Mouse (Mus musculus) left cerebral cortex, adult 2 months (tissue): ENCODE data around the gene Klk4. TPM values are rescaled to one million over a fixed set of nuclear protein-coding genes. Genes with fewer than 3 reads are reported as not detected.

ENCODE experiments used
- DNase-seq, 2 experiments: peaks; one replicate each; pipeline ENCODE4 v3.0.0; 2021 to 2022; ENCODE audit warnings: low spot score in 2 of 2, mixed read lengths in 1 of 2; ENCODE audit errors: extremely low spot score in 1 of 2
- H3K27ac ChIP-seq: fragments of 200-600 bp; 2 replicates; pipeline ENCODE4 v1.8.1; 2022
- H3K4me3 ChIP-seq: fragments of 200-600 bp; 2 replicates; pipeline ENCODE4 v1.8.1; 2022
- CTCF ChIP-seq: fragments of 200-600 bp; IDR thresholded peaks from 2 replicates; pipeline ENCODE4 v1.8.1; 2022; ENCODE audit warnings: antibody characterized with exemption, mild to moderate bottlenecking, moderate library complexity
- intact Hi-C: fragments of 180-260 bp; cut with DNase I; formaldehyde crosslinking; loops from one replicate; pipeline ENCODE4 v1.15.1; 2025
- total RNA-seq, 2 experiments: library from RNA; stranded (reverse); gene quantifications; 2 replicates each; pipeline ENCODE4 v1.2.3; 2021

The Klk4 gene
- total RNA-seq, 2 experiments from 2014 or later: not detected

GRCm38 (mm10) chr7:43878281-43878680 lies 2.7 kb upstream of the Klk4 start:
- Histone ChIP-seq H3K27ac (no peak overlapping the region), H3K4me3 (no peak overlapping the region)
- intact Hi-C loops: no loop called here
- DNase-seq: no peak
- no peak; the same call in 1 of the 2 replicates for TF ChIP-seq CTCF

- no peak for DNase-seq
- H3K4me3 ChIP-seq: no peak overlapping the region
- TF ChIP-seq CTCF: no peak
- intact Hi-C loops: no loop called here
- no peak overlapping the region for H3K27ac ChIP-seq
Measured at GRCm38 (mm10) chr7:43882346-43882745, 1.4 kb downstream of the Klk4 start.

GRCm38 (mm10) chr7:43882811-43883210 lies 1.9 kb downstream of the Klk4 start:
- DNase-seq: no peak
- Histone ChIP-seq H3K27ac (no peak overlapping the region), H3K4me3 (no peak overlapping the region)
- no peak for TF ChIP-seq CTCF
- intact Hi-C loops: no loop called here

GRCm38 (mm10) chr7:43883547-43883946 lies 2.6 kb downstream of the Klk4 start:
- intact Hi-C loops: no loop called here
- H3K4me3 ChIP-seq: peak overlapping the region; percentile 31
- peak; percentile 19 to 51 for DNase-seq
- H3K27ac ChIP-seq: no peak overlapping the region
- TF ChIP-seq CTCF: peak; percentile 78

- intact Hi-C loops: loop anchor here (5.0 to 10.0 kb wide), 2 partner anchors 104 to 307 kb away; no protein-coding TSS in a partner anchor
- no peak for DNase-seq
- H3K27ac ChIP-seq: no peak overlapping the region
- no peak for TF ChIP-seq CTCF
- H3K4me3 ChIP-seq: no peak overlapping the region
Measured at GRCm38 (mm10) chr7:43891365-43891764, 10.4 kb downstream of the Klk4 start.

- no peak for TF ChIP-seq CTCF
- intact Hi-C loops: loop anchor here (5.0 to 10.0 kb wide), 2 partner anchors 104 to 307 kb away; no protein-coding TSS in a partner anchor
- DNase-seq: no peak
- Histone ChIP-seq H3K4me3 (no peak overlapping the region), H3K27ac (no peak overlapping the region)
Measured at GRCm38 (mm10) chr7:43891788-43892187, 10.8 kb downstream of the Klk4 start.

GRCm38 (mm10) chr7:43894836-43895235 lies 13.9 kb downstream of the Klk4 start:
- peak; percentile 93 for TF ChIP-seq CTCF
- H3K27ac ChIP-seq: no peak overlapping the region
- intact Hi-C loops: loop anchor here (1.0 to 10.0 kb wide), 3 partner anchors 108 to 310 kb away; no protein-coding TSS in a partner anchor

GRCm38 (mm10) chr7:43914821-43915220 lies 33.9 kb downstream of the Klk4 start:
- DNase-seq: no peak
- intact Hi-C loops: no loop called here
- no peak for TF ChIP-seq CTCF
- Histone ChIP-seq H3K27ac (no peak overlapping the region), H3K4me3 (no peak overlapping the region)

More at GRCm38 (mm10) chr7:43894836-43895235, 13.9 kb downstream of the Klk4 start:
- peak; percentile 83 to 94 for DNase-seq
- no peak overlapping the region for H3K4me3 ChIP-seq

- Histone ChIP-seq H3K27ac (no peak overlapping the region), H3K4me3 (no peak overlapping the region)
- no peak for DNase-seq
- no peak for TF ChIP-seq CTCF
- intact Hi-C loops: no loop called here
Measured at GRCm38 (mm10) chr7:43918426-43918825, 37.5 kb downstream of the Klk4 start.

- intact Hi-C loops: no loop called here
- Histone ChIP-seq H3K4me3 (no peak overlapping the region), H3K27ac (no peak overlapping the region)
- no peak for DNase-seq
- no peak for TF ChIP-seq CTCF
Measured at GRCm38 (mm10) chr7:43918871-43919270, 37.9 kb downstream of the Klk4 start.

- Histone ChIP-seq H3K4me3 (no peak overlapping the region), H3K27ac (no peak overlapping the region)
- TF ChIP-seq CTCF: peak; percentile 82
- peak; percentile 72 to 76 for DNase-seq
- intact Hi-C loops: no loop called here
Measured at GRCm38 (mm10) chr7:43919559-43920451, 38.8 kb downstream of the Klk4 start.

- Histone ChIP-seq H3K27ac (no peak overlapping the region), H3K4me3 (no peak overlapping the region)
- TF ChIP-seq CTCF: no peak
- no peak for DNase-seq
- intact Hi-C loops: no loop called here
Measured at GRCm38 (mm10) chr7:43920582-43920981, 39.6 kb downstream of the Klk4 start.
